Mouse (Mus musculus): Measurements from ENCODE around the gene Vmac.

GRCm38 (mm10) chr17:56682880-56683279 is 34.9 kb downstream of the Vmac start:
- TF ChIP-seq CTCF (IDR thresholded peaks at IDR 0.05) (no peak), POLR2A (IDR thresholded peaks at IDR 0.05; ENCODE audit: insufficient read depth, low read depth, low read length) (no peak)

All from heart, adult 2 months (tissue).